Mouse (Mus musculus) lung, postnatal 14 days (tissue): Measurements from ENCODE around the gene Agpat1.

Experiments used
- DNase-seq: peaks from one replicate; pipeline ENCODE4 v3.0.0; 2021

Agpat1 gene

DNA sequence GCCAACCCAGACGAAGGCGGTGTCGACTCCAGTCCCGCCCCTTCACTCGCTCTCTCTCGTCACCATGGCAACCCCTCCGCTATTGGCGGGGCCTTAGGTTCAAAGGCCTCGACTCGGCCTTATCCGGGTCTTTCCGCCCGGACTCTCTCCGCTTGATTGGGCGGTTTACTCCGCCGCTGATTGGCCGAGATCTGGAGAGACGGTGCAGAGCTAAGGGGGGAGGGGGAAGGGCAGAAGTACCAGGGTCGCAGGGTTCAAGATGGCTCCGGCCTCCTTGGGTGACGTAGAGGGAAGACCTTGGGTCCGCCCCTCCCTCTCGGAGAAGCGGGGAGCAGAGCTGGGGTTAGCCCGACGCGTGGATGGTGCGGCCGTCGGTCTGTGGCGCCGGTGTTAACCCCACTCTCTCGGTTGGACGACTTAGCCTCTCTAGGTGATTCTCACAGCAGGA, at the start of gene Agpat1:
TSS of gene Agpat1 (plus strand) at position 202 of the 448 bp plus-strand sequence.
- DNase-seq: peak; percentile 99

DNA sequence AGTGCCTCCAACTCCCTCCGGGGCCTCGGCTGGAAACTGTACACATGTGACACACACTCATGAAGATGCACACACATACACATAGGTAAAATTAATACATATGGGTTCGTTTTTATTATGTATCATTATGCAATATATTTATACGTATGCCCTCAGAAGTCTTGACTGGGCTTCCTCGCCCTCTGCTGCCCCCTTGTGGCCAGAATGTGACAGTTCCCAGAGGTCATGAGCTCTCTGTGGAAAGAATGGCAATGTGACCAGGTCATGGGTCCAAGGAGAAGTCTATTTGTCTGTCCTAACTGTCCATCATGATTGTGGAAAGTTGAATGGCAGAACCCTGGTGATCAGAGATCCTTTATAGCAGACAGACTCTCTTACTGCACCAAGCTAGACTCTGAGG, 48.6 kb upstream of the Agpat1 start:
- DNase-seq: peak; percentile 92

DNA sequence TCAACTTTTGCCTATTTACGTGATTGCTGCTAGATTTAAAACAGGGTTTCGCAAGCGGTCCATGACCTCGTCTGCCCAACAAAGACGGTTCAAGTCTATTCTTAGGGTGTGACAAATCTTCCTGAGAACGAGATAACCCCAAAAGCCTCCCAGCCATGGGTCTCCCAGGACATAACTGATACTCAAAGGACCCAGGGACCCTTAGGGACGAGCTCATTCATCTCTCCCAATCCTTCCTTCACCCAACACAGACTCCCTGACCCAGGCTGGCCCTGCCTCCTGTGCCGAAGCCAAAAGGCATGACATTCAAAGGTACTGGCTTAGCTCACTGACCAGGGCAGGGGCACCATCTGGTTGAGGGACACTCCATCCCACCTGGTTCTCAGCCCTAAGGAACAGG, 47.7 kb upstream of the Agpat1 start:
- no peak for DNase-seq

DNA sequence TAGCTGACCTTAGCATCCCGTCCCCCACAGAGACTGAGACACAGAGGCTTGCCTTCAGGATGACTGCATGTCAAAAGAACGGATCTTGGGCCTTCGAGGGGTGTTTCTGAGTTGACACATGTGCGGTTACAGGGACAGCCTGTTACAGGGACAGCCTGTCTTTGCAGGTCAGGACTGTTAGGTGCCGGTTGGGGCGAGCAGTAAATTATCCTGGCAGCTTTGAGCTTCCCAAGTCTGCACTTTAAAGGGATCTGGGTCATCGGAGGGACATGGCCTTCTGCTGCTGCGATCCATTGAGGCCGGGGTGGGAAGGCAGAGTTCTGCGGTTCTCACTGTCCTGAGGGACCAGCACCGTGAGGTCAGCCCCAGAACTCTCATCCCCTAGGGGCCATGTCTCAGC, 46.7 kb upstream of the Agpat1 start:
- no peak for DNase-seq

DNA sequence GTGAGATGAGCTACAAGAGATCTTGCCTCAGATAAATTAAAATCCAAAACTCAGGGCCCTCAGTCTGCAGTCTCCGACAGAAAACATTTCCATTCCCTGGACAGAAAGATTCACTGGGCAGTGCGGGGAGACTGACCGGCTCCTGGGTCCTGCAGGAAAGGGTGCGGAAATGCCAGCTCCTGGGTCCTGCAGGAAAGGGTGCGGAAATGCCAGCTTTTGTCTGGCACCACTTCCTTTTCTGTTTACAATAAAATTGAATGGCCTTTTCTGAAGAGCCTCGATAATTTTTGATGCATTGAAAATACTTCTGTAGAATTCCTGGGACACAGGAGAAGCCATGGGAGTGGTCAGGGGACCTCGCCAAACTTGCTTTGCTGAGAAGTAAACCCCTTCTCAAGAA, 44.9 kb upstream of the Agpat1 start:
- DNase-seq: no peak

DNA sequence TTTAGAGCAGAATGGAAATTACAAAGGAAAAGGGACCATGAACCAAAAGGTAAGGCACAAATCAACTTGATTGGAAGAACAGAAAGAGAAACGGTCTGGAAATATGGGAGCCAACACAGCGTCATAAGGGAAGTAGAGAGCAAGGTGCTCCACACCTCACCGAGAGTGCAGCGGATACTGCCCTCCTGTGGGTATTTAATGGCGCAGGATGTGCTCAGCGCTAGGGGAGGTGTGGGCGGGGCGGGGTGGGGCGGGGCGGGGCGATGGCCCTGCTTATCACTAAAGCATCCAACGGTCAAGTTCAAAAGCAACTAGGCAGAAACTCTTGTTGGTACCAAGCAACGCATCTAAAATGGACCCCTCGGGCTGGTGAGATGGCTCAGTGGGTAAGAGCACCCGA, 44.2 kb upstream of the Agpat1 start:
- DNase-seq: no peak

DNA sequence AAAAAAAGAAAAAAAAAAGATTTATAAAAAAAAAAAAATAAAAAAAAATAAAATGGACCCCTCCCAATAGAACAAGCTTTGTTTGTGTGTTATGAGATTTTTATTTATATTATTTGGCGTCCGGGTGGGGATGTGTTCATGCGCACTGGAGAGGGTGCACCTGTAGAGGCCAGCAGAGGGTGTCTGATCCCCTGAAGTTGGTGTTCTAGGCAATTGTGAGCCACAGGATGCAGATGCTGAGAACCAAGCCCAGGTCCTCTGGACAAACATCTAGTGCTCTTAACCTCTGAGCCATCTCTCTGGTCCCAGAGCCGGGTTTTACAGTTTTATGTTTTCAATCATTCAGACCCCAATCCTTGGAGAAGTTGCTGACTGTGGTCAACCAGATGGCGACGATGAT, 43.6 kb upstream of the Agpat1 start:
- no peak for DNase-seq

DNA sequence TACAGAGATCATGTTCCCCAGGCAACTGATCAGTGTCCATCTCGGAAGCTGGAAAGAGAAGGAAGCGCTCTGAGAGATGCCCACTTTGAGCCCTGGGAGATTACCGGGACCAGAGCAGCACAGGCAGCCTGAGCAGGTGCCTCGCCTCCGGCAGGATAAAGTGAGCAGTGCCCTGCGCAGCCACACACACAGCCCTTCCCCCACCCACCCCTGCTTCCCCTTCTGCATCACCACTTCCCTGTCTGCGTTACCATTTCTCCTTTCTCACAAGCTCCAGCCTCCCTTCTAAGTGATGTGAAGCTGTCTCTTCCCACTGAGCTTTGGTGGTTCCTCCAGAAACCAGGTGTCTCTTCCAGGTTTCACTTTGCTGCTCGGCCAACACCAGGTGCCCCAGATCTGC, 42.9 kb upstream of the Agpat1 start:
- no peak for DNase-seq

DNA sequence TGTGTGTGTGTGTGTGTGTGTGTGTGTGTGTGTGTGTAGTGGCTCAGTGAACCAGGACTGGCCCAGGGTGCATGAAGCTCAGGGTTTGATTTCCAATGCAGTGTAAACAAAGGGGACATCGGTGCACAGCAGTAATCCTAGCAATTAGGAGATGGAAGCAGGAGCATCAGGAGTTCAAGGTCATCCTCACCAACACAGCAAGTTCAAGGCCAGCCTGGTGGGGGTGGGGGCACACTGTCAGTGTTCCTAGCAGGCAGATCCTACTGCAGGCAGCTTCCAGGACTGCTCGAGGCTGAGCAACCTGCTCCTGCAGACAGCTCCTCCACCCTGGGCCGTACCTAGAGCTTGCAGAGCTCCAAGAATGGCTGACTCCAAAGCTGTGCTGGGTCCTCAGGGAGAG, 41.5 kb upstream of the Agpat1 start:
- DNase-seq: no peak

DNA sequence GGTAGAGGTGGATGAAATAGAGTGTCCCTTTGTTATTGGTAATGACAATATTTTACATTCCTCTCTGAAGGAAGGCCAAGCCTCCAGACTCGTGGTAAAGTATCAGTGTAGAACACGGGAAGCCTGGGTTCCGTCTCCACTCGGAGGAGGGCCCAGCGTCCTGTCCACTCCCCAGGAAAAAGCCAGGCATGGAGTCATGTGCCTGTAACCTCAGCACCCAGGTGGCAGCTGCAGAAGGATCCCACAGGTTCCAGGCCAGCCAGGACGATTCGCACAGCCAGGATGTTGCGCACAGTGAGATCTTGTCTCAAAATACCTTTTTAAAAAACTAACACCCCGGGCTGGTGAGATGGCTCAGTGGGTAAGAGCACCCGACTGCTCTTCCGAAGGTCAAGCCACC, 40.7 kb upstream of the Agpat1 start:
- DNase-seq: no peak

DNA sequence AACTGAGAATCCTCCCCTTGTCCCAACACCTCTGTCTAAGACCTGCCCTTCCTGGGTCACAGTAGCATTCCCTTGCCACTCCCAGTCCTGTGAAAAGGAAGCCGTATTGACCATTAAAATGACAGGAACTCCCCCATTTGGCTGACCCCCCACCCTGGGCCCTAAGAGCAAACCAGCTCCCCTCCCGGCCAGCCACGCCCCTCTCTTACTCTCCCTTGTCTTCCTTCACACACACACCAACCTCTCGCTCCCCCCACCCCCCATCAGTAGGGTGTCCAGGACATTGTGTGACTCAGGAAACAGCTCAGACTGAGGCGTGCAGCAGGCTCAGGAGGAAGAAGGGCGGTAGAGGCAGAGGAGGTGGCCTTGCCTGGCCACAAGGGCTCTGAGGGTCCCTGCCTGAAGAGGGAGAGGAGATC, 40.0 kb upstream of the Agpat1 start, which contains the start of gene Notch4:
TSS of gene Notch4 (plus strand) at position 266 of the 419 bp plus-strand sequence.
- DNase-seq: peak; percentile 61

DNA sequence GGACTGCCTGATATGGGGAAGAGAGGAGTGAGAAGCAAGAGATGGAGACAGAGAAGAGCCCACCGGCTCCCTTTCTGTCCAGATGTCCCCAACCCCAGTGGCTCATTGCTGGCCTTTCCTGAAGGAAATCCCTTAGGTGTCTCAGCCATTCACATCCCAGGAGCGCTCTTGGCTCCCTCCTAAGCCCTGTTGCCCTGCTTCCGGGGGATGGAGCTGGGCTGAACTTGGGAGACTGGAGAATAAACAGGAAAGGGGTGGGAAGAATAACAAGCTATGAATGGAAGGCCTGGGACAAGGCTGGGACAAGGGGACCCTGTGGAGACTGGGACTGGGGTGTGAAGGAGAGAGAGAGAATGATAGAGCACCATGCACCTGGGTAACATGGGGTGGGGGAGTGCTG, 39.3 kb upstream of the Agpat1 start:
- peak; percentile 60 for DNase-seq

DNA sequence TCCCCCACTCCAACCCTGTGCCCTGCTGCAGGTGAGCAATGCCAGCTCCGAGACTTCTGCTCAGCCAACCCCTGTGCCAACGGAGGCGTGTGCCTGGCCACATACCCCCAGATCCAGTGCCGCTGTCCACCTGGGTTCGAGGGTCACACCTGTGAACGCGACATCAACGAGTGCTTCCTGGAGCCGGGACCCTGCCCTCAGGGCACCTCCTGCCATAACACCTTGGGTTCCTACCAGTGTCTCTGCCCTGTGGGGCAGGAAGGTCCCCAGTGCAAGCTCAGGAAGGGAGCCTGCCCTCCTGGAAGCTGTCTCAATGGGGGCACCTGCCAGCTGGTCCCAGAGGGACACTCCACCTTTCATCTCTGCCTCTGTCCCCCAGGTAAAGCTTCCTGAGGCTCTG, 36.8 kb upstream of the Agpat1 start:
- no peak for DNase-seq

DNA sequence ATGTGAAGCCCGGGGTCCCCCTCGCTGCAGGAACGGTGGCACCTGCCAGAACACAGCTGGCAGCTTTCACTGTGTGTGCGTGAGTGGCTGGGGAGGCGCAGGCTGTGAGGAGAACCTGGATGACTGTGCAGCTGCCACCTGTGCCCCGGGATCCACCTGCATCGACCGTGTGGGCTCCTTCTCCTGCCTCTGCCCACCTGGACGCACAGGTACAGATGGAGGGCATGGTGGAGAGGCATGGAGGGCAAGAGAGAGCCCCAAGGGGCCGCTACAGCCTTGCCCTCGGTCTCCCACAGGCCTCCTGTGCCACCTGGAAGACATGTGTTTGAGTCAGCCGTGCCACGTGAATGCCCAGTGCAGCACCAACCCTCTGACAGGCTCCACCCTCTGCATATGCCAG, 35.6 kb upstream of the Agpat1 start:
- DNase-seq: no peak

DNA sequence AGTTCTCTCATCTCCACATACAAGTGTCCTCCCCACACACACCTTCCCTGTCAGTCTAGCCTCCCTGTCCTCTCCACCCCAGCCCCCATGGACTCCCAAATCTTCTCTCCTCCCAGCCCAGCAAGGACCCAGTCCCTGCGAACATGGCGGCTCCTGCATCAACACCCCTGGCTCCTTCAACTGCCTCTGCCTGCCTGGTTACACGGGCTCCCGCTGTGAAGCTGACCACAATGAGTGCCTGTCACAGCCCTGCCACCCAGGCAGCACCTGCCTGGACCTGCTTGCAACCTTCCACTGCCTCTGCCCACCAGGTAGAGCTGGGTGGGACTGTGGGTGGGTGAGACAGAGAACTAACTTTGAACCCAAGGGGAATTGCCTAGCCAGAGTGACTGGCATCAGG, 34.1 kb upstream of the Agpat1 start:
- DNase-seq: no peak

DNA sequence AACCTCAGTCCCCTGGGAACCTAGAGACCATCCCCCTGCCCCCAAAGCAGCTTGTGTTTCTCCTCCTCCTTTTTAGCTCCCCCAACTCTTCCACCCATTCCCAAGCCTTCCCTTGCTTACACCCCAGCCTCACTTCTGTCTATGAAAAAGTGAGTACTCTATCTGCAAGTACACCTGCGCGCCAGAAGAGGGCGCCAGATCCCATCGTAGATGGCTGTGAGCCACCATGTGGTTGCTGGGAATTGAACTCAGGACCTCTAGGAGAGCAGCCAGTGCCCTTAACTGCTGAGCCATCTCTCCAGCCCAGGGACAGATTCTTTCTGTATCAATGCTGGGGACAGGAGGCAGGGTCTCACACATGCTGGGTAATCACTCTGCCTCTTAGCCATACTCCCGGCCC, 32.2 kb upstream of the Agpat1 start:
- DNase-seq: no peak

DNA sequence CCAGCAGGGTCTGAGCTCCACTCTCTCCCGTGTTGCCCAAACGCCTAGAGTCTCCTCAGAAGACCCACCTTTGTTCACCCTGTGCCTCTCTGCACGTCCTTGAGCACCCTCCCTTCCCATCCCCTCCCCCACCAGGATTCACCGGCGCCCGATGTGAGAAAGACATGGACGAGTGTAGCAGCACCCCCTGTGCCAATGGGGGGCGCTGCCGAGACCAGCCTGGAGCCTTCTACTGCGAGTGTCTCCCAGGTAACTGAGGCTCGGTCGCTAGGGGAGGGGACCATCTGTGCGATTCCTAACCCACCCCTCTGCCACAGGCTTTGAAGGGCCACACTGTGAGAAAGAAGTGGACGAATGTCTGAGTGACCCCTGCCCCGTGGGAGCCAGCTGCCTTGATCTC, 31.7 kb upstream of the Agpat1 start:
- no peak for DNase-seq

DNA sequence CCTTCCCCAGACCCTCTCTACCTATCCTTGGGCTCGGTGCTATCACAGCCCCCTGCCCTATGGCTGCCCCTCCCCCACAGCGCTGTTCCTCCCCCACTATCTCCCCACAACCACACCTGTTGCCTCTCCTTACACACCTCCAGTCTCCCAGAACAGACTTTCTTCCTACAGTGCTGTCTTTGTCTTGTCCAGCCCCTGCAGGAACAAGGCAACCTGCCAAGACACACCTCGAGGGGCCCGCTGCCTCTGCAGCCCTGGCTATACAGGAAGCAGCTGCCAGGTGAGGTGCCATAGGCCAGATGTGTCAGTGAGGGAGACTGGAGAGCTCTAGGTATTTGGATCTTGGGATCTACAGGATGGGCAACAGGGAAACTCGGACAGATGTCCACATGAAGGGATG, 27.5 kb upstream of the Agpat1 start:
- no peak for DNase-seq

DNA sequence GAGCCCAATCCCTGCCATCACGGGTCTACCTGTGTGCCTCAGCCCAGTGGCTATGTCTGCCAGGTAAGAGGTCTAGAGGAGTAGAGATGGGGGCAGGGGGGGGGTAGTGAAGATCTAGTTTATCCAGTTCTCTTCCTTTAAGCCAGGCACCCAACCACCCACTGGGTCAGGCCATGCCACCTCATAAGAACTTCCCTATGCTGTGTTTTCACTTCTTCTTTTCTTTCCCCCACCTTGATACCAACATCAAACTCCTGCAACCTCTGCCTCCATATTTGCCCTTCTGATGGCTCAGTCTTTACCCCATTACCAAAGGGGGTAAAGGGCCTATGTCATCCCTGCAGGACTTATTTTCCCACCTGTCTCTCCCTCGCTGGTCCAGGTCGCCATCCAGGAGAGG, 26.0 kb upstream of the Agpat1 start:
- no peak for DNase-seq

DNA sequence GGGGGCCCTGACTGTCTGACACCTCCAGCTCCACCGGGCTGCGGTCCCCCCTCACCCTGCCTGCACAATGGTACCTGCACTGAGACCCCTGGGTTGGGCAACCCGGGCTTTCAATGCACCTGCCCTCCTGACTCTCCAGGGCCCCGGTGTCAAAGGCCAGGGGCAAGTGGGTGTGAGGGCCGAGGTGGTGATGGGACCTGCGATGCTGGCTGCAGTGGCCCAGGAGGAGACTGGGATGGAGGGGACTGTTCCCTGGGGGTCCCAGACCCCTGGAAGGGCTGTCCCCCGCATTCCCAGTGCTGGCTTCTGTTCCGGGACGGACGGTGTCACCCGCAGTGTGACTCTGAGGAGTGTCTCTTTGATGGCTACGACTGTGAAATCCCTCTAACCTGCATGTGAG, 21.5 kb upstream of the Agpat1 start:
- DNase-seq: no peak

DNA sequence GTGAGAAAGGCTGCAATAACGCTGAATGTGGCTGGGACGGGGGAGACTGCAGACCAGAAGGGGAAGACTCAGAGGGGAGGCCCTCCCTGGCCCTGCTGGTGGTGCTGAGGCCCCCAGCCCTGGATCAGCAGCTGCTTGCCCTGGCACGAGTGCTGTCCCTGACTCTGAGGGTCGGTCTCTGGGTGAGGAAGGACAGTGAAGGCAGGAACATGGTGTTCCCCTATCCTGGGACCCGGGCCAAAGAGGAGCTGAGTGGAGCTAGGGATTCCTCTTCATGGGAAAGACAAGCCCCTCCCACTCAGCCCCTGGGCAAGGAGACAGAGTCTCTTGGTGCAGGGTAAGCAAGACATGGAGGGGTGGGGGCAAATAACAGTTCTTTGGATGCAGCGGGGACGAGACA, 20.7 kb upstream of the Agpat1 start:
- DNase-seq: no peak

DNA sequence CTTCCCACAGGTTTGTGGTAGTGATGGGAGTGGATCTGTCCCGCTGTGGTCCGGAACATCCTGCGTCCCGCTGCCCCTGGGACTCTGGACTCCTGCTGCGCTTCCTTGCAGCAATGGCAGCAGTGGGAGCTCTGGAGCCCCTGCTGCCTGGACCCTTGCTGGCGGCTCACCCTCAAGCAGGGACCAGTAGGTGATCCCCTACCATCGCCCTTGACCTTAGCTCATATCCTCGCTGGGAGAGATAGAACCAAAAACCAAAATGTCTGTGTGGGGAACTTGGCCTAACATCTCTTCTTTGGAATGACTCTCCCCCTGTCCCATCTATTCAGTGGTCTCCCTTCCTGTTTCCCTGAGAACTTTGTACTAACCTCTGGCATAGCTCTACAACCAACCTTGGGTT, 20.2 kb upstream of the Agpat1 start:
- no peak for DNase-seq

DNA sequence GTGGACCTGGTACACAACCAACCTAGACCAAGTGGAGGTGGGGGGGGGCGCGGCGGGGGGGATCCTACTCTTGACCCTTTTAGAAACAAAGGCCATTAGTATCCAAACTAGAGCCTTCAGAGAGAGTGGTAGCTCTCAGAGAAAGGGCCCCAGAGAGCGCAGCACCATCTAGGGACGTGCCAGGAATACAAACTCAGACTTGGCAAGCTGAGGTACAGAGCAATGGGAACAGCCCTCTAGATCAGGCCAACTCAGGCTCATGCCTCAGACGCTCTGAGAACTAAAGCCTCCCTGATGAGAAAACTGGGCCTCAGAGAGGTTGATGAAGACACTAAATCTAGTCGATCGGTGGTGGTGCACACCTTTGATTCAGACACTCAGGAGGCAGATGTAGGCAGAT, 18.9 kb upstream of the Agpat1 start:
- no peak for DNase-seq

DNA sequence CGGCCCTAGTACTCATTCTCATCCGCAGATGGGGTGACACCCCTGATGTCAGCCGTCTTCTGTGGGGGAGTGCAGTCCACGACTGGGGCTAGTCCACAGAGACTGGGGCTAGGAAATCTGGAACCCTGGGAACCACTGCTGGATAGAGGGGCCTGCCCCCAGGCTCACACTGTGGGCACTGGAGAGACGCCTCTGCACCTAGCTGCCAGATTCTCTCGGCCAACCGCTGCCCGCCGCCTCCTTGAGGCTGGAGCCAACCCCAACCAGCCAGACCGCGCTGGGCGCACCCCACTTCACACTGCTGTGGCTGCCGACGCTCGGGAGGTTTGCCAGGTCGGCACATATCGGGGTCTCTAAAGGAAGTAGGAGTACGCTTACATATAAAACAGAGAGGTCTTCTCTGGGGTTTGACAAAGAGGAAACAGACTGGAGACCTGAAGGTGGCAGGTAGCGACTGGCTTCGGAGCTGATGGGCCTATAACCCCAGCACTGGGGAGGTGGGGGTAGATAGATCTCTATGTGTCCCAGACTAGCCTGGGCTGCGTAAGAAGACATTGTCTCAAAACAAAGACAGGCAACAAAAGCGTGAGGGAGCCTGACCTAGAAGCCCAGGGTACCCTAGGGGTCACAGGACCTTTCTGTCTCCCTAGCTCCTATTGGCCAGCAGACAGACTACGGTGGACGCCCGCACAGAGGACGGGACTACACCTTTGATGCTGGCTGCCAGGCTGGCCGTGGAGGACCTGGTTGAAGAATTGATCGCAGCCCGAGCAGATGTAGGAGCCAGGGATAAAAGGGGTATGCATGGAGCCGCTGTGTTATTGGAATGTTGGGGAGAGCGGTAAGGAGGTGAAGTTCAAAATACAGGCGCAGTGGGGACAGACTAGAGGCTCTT, 17.9 kb upstream of the Agpat1 start:
- DNase-seq: no peak

DNA sequence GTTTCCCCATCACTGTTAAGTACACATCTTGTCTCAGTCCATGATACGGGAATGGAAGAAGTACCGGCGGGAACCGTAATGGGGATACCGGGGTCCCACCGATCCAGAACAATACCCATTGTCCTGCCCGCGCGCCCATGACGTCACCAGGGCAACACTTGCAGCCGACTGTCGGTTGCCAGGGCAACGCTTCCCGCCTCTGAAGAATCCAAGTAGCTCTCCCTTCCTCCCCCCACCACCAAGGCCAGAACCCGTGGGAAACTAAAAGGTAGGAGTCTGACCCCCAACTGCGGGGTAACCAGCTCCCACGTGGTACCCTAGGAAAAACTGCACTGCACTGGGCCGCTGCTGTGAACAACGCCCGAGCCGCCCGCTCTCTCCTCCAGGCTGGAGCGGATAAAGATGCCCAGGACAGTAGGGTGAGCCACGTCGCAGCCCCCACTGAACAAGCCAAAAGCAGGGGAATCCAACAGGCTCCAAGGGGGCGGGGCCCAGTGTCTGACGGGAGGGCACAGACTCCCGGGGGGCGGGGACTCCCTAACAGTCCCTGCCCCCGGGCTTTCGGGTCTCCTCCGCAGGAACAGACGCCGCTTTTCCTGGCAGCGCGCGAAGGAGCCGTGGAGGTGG, 17.2 kb upstream of the Agpat1 start:
- peak; percentile 90 for DNase-seq
